Mouse (Mus musculus): ENCODE results near the gene Zc3hc1. TPM values are rescaled to one million over a fixed set of nuclear protein-coding genes. Genes with fewer than 3 reads are reported as not detected.

Zc3hc1 gene
- total RNA-seq, 2 experiments from 2014 or later, result 18.3 to 21.5 TPM

GRCm38 (mm10) chr6:30374731-30375510 lies 15.9 kb downstream of the Zc3hc1 start:
- no peak for ATAC-seq (ENCODE audit: poor library complexity, severe bottlenecking)

GRCm38 (mm10) chr6:30372627-30373369 lies 18.0 kb downstream of the Zc3hc1 start:
- ATAC-seq (ENCODE audit: poor library complexity, severe bottlenecking), result no peak

- no peak for ATAC-seq (ENCODE audit: poor library complexity, severe bottlenecking)
Measured at GRCm38 (mm10) chr6:30369291-30369690, 21.5 kb downstream of the Zc3hc1 start.

- 0 out of 2 replicates have a peak, but pooled peaks have one; percentile 18 for ATAC-seq (ENCODE audit: poor library complexity, severe bottlenecking)
Measured at GRCm38 (mm10) chr6:30363808-30364207, 27.0 kb downstream of the Zc3hc1 start.

- no peak for ATAC-seq (ENCODE audit: poor library complexity, severe bottlenecking)
Measured at GRCm38 (mm10) chr6:30359762-30360509, 30.9 kb downstream of the Zc3hc1 start.

GRCm38 (mm10) chr6:30357561-30358177 lies 33.2 kb downstream of the Zc3hc1 start:
- peak; percentile 92 for ATAC-seq (ENCODE audit: poor library complexity, severe bottlenecking)

GRCm38 (mm10) chr6:30356680-30357079 lies 34.1 kb downstream of the Zc3hc1 start:
- no peak for ATAC-seq (ENCODE audit: poor library complexity, severe bottlenecking)

GRCm38 (mm10) chr6:30356161-30356560 lies 34.7 kb downstream of the Zc3hc1 start:
- no peak for ATAC-seq (ENCODE audit: poor library complexity, severe bottlenecking)

GRCm38 (mm10) chr6:30355701-30356100 lies 35.1 kb downstream of the Zc3hc1 start:
- no peak for ATAC-seq (ENCODE audit: poor library complexity, severe bottlenecking)

GRCm38 (mm10) chr6:30354760-30355159 lies 36.1 kb downstream of the Zc3hc1 start:
- ATAC-seq (ENCODE audit: poor library complexity, severe bottlenecking), result peak; percentile 72

GRCm38 (mm10) chr6:30353661-30354060 lies 37.2 kb downstream of the Zc3hc1 start:
- ATAC-seq (ENCODE audit: poor library complexity, severe bottlenecking), result no peak

GRCm38 (mm10) chr6:30352762-30353161 lies 38.1 kb downstream of the Zc3hc1 start:
- ATAC-seq (ENCODE audit: poor library complexity, severe bottlenecking), result no peak

GRCm38 (mm10) chr6:30351290-30351689 lies 39.5 kb downstream of the Zc3hc1 start:
- no peak for ATAC-seq (ENCODE audit: poor library complexity, severe bottlenecking)

- peak; percentile 35; the same call in 1 of the 2 replicates for ATAC-seq (ENCODE audit: poor library complexity, severe bottlenecking)
Measured at GRCm38 (mm10) chr6:30347288-30347801, 43.5 kb downstream of the Zc3hc1 start.

GRCm38 (mm10) chr6:30346737-30347136 lies 44.1 kb downstream of the Zc3hc1 start:
- ATAC-seq (ENCODE audit: poor library complexity, severe bottlenecking), result no peak

GRCm38 (mm10) chr6:30344032-30344431 lies 46.8 kb downstream of the Zc3hc1 start:
- ATAC-seq (ENCODE audit: poor library complexity, severe bottlenecking), result no peak

- no peak for ATAC-seq (ENCODE audit: poor library complexity, severe bottlenecking)
Measured at GRCm38 (mm10) chr6:30340231-30340873, 50.5 kb downstream of the Zc3hc1 start.

GRCm38 (mm10) chr6:30336912-30337311 lies 53.9 kb downstream of the Zc3hc1 start:
- peak; percentile 98 for ATAC-seq (ENCODE audit: poor library complexity, severe bottlenecking)

- ATAC-seq (ENCODE audit: poor library complexity, severe bottlenecking), result no peak
Measured at GRCm38 (mm10) chr6:30332262-30332661, 58.6 kb downstream of the Zc3hc1 start.

- no peak for ATAC-seq (ENCODE audit: poor library complexity, severe bottlenecking)
Measured at GRCm38 (mm10) chr6:30330706-30331105, 60.1 kb downstream of the Zc3hc1 start.
